Mouse (Mus musculus): ENCODE measurements around the gene Stk32b.
A peak's percentile ranks its signal among the peaks of the same experiment; 100 is the strongest.

DNA sequence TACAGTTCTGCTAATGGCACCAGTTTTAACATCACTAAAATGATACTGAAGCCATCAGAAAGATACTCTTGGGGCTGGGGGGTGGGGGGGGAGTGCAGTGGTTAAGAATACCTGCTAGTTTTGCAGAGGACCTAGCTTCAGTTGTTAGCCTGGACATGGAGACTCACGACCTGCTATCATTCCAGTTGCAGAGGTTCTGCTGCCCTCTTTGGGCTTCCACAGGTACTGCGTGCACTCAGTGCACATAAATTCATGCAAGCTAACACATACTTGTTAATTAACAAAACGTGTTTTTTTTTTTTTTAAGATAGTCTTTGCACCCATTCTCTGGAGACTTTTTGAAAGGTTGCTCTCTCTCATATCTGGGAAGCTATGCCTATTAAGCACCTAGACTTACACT lies 8.8 kb downstream of the Stk32b start:
- TF ChIP-seq ZNF384 (IDR thresholded peaks at IDR 0.05; ENCODE audit: low read depth, low read length) (no peak), MAFK (IDR thresholded peaks at IDR 0.05; ENCODE audit: insufficient read depth, low read depth, low read length) (no peak), ZC3H11A (IDR thresholded peaks at IDR 0.05; ENCODE audit: borderline replicate concordance, low read depth, low read length) (peak; percentile 71), HCFC1 (IDR thresholded peaks at IDR 0.05; ENCODE audit: borderline replicate concordance, insufficient read depth, low read length) (no peak), CHD2 (IDR thresholded peaks at IDR 0.05; ENCODE audit: low read depth, low read length) (no peak)

All from ES-E14 (cell line).